Mouse (Mus musculus) olfactory bulb, adult 2 months (tissue): ENCODE data around the gene Gzmn.

Experiments
- CTCF ChIP-seq: fragments of 200-500 bp; IDR thresholded peaks from 2 replicates; pipeline ENCODE4 v1.5.1; 2012; ENCODE audit warnings: low read depth, mild to moderate bottlenecking, low read length, moderate library complexity; ENCODE audit not compliant: insufficient read depth
- POLR2A ChIP-seq: fragments of 200-500 bp; IDR thresholded peaks from 2 replicates; pipeline ENCODE4 v1.6.1; 2012; ENCODE audit warnings: mild to moderate bottlenecking, low read depth, low read length, moderate library complexity; ENCODE audit not compliant: insufficient read depth

DNA sequence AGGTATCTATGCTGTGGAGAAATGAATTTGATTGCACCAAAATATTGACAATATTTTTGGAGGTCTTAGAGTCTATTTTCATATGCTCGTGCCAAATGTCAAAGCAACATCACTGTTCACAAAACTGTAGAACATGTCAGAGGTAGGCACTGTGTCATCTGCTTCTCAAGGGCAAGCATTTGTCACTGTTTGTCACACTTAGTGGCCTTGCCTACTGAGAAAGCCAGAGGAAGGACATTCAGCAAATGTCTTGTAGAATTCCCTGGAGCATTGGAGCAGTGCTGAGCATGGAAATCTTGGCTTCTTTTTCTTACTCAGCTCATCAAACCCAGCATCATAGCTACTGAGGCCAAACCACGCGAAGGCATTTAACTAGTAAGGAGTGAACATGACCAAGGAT lies 50.9 kb downstream of the Gzmn start:
- TF ChIP-seq POLR2A (no peak), CTCF (no peak)
